Mouse (Mus musculus) monocyte, adult 5-6 weeks (primary cell): ENCODE measurements around the gene Areg. TPM values are rescaled to one million over a fixed set of nuclear protein-coding genes. Genes with fewer than 3 reads are reported as not detected.

ENCODE experiments used
- ATAC-seq: fragments of 153-309, 156-312 bp; replicated peaks from 2 replicates; pipeline ENCODE4 v1.8.0; 2017; ENCODE audit warnings: mild to moderate bottlenecking; ENCODE audit not compliant: low TSS enrichment, insufficient number of reproducible peaks, severe bottlenecking, poor library complexity, low FRiP score
- total RNA-seq: library from RNA; stranded (forward); fragments of 200-1000, 200-491, 200-594 nt; gene quantifications from 3 replicates; pipeline ENCODE4 v1.2.3, GENCODE M21; 2017

Gene Areg
- total RNA-seq, 1 experiment from 2014 or later: 2.0 TPM

DNA sequence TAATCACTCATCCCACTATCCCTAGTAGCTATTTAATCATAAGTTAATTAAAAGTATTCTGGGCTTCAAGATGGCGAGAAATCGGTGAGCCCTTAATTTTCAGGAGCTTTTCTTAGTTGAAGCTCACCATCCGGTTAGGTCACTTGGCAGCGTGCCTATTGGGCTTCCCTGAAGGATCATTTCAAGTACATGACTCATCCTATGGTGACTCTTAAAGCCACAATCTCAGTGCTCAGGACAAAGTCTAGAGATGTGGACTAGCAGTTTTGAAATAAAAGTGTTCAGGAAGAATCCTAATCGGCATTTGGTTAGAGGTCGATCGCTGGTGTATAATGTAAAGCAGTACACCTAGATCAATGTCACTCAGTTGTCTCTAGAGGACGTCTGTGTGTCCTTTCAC lies 17.3 kb downstream of the Areg start:
- ATAC-seq: no peak

- ATAC-seq: no peak
Measured at GRCm38 (mm10) chr5:91157169-91157568, 17.8 kb downstream of the Areg start.

GRCm38 (mm10) chr5:91162787-91163186 lies 23.4 kb downstream of the Areg start:
- no peak for ATAC-seq

DNA sequence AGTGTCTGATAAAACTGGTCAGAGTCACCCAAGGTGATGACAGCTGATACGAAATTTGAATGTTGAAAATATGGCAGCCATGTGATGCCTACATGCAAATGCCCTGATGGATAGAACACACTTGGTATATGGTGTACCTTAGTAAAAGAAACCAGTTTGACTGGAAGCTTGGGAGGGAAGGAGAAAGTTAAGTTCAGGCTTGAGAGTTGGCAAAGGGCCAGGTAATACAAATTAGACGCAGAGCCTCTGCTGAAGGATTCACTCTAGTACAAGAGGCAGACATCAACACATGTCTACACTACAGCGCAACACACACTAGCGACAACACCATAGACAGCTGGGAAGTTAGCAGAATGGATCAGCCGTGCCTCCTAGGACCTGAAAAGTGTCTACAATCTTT lies 27.2 kb downstream of the Areg start:
- no peak for ATAC-seq

GRCm38 (mm10) chr5:91176397-91176796 lies 37.0 kb downstream of the Areg start:
- ATAC-seq: no peak

GRCm38 (mm10) chr5:91194572-91194971 lies 55.2 kb downstream of the Areg start:
- ATAC-seq: no peak

Other genes starting within 250 kb of the Areg start
- gene Cxcl1, start 248.4 kb upstream of the Areg start, total RNA-seq: 1.4 TPM in 1 of 3 replicates, not detected in the others
- 33.2 to 79.5 TPM (median 56.2 TPM) in 3 replicates for gene Cxcl2, start 235.7 kb upstream of the Areg start, total RNA-seq
- 7.7 to 11.1 TPM (median 9.7 TPM) in 3 replicates for gene Mthfd2l, start 208.5 kb upstream of the Areg start, total RNA-seq
- gene Epgn, start 112.1 kb upstream of the Areg start, total RNA-seq: not detected in 3 replicates
- not detected in 3 replicates for gene Ereg, start 65.0 kb upstream of the Areg start, total RNA-seq